Mouse (Mus musculus) MEL (cell line): Measurements from ENCODE around the gene Ankrd53.

ENCODE experiments used
- CTCF ChIP-seq, 3 experiments: IDR thresholded peaks in 2 of 3; conservative IDR thresholded peaks in 1 of 3; 2 replicates each; pipeline ENCODE4 v1.5.1; 2011 to 2012; ENCODE audit warnings: low read length in 3 of 3, low read depth in 2 of 3, mild to moderate bottlenecking in 2 of 3, improper control_type of control experiment in 1 of 3, inconsistent platforms in 1 of 3, mixed read lengths in 1 of 3, moderate library complexity in 1 of 3; ENCODE audit not compliant: control insufficient read depth in 1 of 3, insufficient read depth in 1 of 3, poor library complexity in 1 of 3, severe bottlenecking in 1 of 3
- GABPA ChIP-seq: IDR thresholded peaks from 2 replicates; pipeline ENCODE4 v1.6.1; 2012; ENCODE audit warnings: low read depth, mild to moderate bottlenecking, inconsistent platforms, low read length, improper control_type of control experiment, moderate library complexity
- KAT2A ChIP-seq: conservative IDR thresholded peaks from 2 replicates; pipeline ENCODE4 v1.6.1; 2012; ENCODE audit warnings: low read depth, low read length, improper control_type of control experiment, inconsistent platforms
- MXI1 ChIP-seq: IDR thresholded peaks from 2 replicates; pipeline ENCODE4 v1.6.1; 2011; ENCODE audit warnings: mild to moderate bottlenecking, low read depth, low read length, improper control_type of control experiment
- NELFE ChIP-seq: IDR thresholded peaks from 2 replicates; pipeline ENCODE4 v1.6.1; 2011; ENCODE audit warnings: low read depth, low read length, improper control_type of control experiment
- POLR2A ChIP-seq, 2 experiments: IDR thresholded peaks; 2 replicates each; pipeline ENCODE4 v1.6.1; 2011 to 2012; ENCODE audit warnings: low read length in 2 of 2, mild to moderate bottlenecking in 2 of 2, control low read depth in 1 of 2, improper control_type of control experiment in 1 of 2, low read depth in 1 of 2, moderate library complexity in 1 of 2; ENCODE audit not compliant: control insufficient read depth in 1 of 2, insufficient read depth in 1 of 2, poor library complexity in 1 of 2
- POLR2AphosphoS2 ChIP-seq: IDR thresholded peaks from 2 replicates; pipeline ENCODE4 v1.6.1; 2011; ENCODE audit warnings: low read length, improper control_type of control experiment
- RCOR1 ChIP-seq: IDR thresholded peaks from 2 replicates; pipeline ENCODE4 v1.6.1; 2012; ENCODE audit warnings: low read depth, mild to moderate bottlenecking, inconsistent platforms, low read length, improper control_type of control experiment
- USF1 ChIP-seq: IDR thresholded peaks from 2 replicates; pipeline ENCODE4 v1.6.1; 2014; ENCODE audit warnings: low read depth, mild to moderate bottlenecking, inconsistent platforms, low read length, improper control_type of control experiment, moderate library complexity
- USF2 ChIP-seq, 2 experiments: IDR thresholded peaks; 2 replicates each; pipeline ENCODE4 v1.6.1; 2011 to 2012; ENCODE audit warnings: improper control_type of control experiment in 2 of 2, low read length in 2 of 2, borderline replicate concordance in 1 of 2, inconsistent platforms in 1 of 2, low read depth in 1 of 2, mild to moderate bottlenecking in 1 of 2; ENCODE audit not compliant: insufficient read depth in 1 of 2
- ZC3H11A ChIP-seq: IDR thresholded peaks from 2 replicates; pipeline ENCODE4 v1.6.1; 2012; ENCODE audit warnings: low read depth, mild to moderate bottlenecking, inconsistent platforms, low read length, improper control_type of control experiment
- ZNF384 ChIP-seq: IDR thresholded peaks from 2 replicates; pipeline ENCODE4 v1.6.1; 2012; ENCODE audit warnings: low read depth, mild to moderate bottlenecking, inconsistent platforms, low read length, improper control_type of control experiment

GRCm38 (mm10) chr6:83738596-83738995 is 23.8 kb upstream of the Ankrd53 start:
- TF ChIP-seq CTCF (IDR thresholded peaks at IDR 0.05 in 2 of 3, conservative IDR thresholded peaks at IDR 0.05 in 1 of 3; ENCODE audit: control insufficient read depth in 1 of 3, insufficient read depth in 1 of 3, low read depth in 2 of 3, low read length in 3 of 3, poor library complexity in 1 of 3, severe bottlenecking in 1 of 3) = no peak
- no peak for TF ChIP-seq POLR2AphosphoS2
- no peak for TF ChIP-seq GABPA
- TF ChIP-seq ZNF384 = no peak
- TF ChIP-seq ZC3H11A = no peak
- TF ChIP-seq POLR2A (IDR thresholded peaks at IDR 0.05; ENCODE audit: control insufficient read depth in 1 of 2, insufficient read depth in 1 of 2, low read depth in 1 of 2, low read length in 2 of 2, poor library complexity in 1 of 2) = no peak
- no peak for TF ChIP-seq USF1
- TF ChIP-seq USF2 (IDR thresholded peaks at IDR 0.05; ENCODE audit: borderline replicate concordance in 1 of 2, insufficient read depth in 1 of 2, low read depth in 1 of 2, low read length in 2 of 2) = no peak
- no peak for TF ChIP-seq NELFE
- no peak for TF ChIP-seq KAT2A
- TF ChIP-seq RCOR1 = no peak
- no peak for TF ChIP-seq MXI1
